Mouse (Mus musculus) forebrain, embryonic 13.5 days (tissue): ENCODE data around the gene Trir. TPM values are rescaled to one million over a fixed set of nuclear protein-coding genes. Genes with fewer than 3 reads are reported as not detected.

Source experiments
- ATAC-seq: fragments of 200-750 bp; cut with Nextera tagmentation; 2 replicates; pipeline ENCODE4 v1.8.0; 2017
- H3K27ac ChIP-seq: fragments of 300-500 bp; sonication (generic); 2 replicates; pipeline ENCODE4 v1.5.1; 2015; ENCODE audit warnings: inconsistent platforms, mild to moderate bottlenecking, moderate library complexity
- H3K27me3 ChIP-seq: fragments of 300-500 bp; sonication (generic); 2 replicates; pipeline ENCODE4 v1.6.1; 2015; ENCODE audit warnings: mild to moderate bottlenecking, inconsistent platforms
- H3K36me3 ChIP-seq: fragments of 300-500 bp; sonication (generic); 2 replicates; pipeline ENCODE4 v1.6.1; 2015; ENCODE audit warnings: mild to moderate bottlenecking, inconsistent platforms; ENCODE audit not compliant: poor library complexity, severe bottlenecking
- H3K4me1 ChIP-seq: fragments of 300-500 bp; sonication (generic); 2 replicates; pipeline ENCODE4 v1.6.1; 2015; ENCODE audit warnings: inconsistent platforms
- H3K4me2 ChIP-seq: fragments of 300-500 bp; sonication (generic); 2 replicates; pipeline ENCODE4 v1.6.1; 2015; ENCODE audit warnings: inconsistent platforms, mild to moderate bottlenecking, moderate library complexity
- H3K4me3 ChIP-seq: fragments of 300-500 bp; sonication (generic); 2 replicates; pipeline ENCODE4 v1.5.1; 2015; ENCODE audit warnings: mild to moderate bottlenecking, inconsistent platforms
- H3K9ac ChIP-seq: fragments of 300-500 bp; sonication (generic); 2 replicates; pipeline ENCODE4 v1.6.1; 2015; ENCODE audit warnings: mild to moderate bottlenecking, inconsistent platforms
- H3K9me3 ChIP-seq: fragments of 300-500 bp; sonication (generic); replicated peaks from 2 replicates; pipeline ENCODE4 v1.6.1; 2016; ENCODE audit warnings: inconsistent platforms
- WGBS: fragments of 180-500 bp; shearing (Covaris S2); methylation state at CpG from one replicate; pipeline ENCODE4 v1.1.7; 2015; 5-methylcytosine and 5-hydroxymethylcytosine counted together
- polyA plus RNA-seq: library from polyadenylated mRNA; unstranded; fragments of >200 nt; fragmentation: Nextera tagmentation; extraction: Ambion mirVana; gene quantifications from 2 replicates; pipeline ENCODE4 v1.2.1, GENCODE M21; 2015

The Trir gene
- polyA plus RNA-seq, 1 experiment from 2014 or later = 154 TPM

GRCm38 (mm10) chr8:85007686-85008085 is 18.9 kb upstream of the Trir start:
- Histone ChIP-seq H3K27me3 (peaks cover 39% of the 10 kb centered on the region), H3K4me2 (no peak overlapping the region), H3K27ac (no peak overlapping the region), H3K4me3 (no peak overlapping the region), H3K36me3 (peaks cover 3% of the 10 kb centered on the region; the same call in 1 of the 2 replicates), H3K9ac (no peak overlapping the region), H3K4me1 (no peaks in the 10 kb centered on the region), H3K9me3 (no peaks in the 10 kb centered on the region; the same call in 1 of the 2 replicates)
- ATAC-seq = no peak
- WGBS = 20% methylated on average over 25 of the region's 25 CpGs

- 17% methylated on average over 28 of the region's 28 CpGs for WGBS
- H3K27me3 ChIP-seq = peaks cover 61% of the 10 kb centered on the region
Measured at GRCm38 (mm10) chr8:85011242-85011641, 15.4 kb upstream of the Trir start.

GRCm38 (mm10) chr8:85013230-85013840 is 13.3 kb upstream of the Trir start:
- Histone ChIP-seq H3K4me2 (peak overlapping the region; percentile 72), H3K36me3 (peaks cover 11% of the 10 kb centered on the region), H3K9ac (peak overlapping the region; percentile 62), H3K9me3 (no peaks in the 10 kb centered on the region; the same call in 1 of the 2 replicates), H3K27ac (no peak overlapping the region), H3K4me3 (peak overlapping the region; percentile 36), H3K27me3 (peaks cover 53% of the 10 kb centered on the region), H3K4me1 (no peaks in the 10 kb centered on the region)
- peak; percentile 81 for ATAC-seq
- WGBS = 6% methylated on average over 26 of the region's 26 CpGs

More at GRCm38 (mm10) chr8:85011242-85011641, 15.4 kb upstream of the Trir start:
- Histone ChIP-seq H3K4me3 (no peak overlapping the region), H3K36me3 (no peaks in the 10 kb centered on the region), H3K4me2 (no peak overlapping the region), H3K9ac (no peak overlapping the region), H3K9me3 (no peaks in the 10 kb centered on the region; the same call in 1 of the 2 replicates), H3K4me1 (no peaks in the 10 kb centered on the region), H3K27ac (no peak overlapping the region)
- no peak for ATAC-seq

GRCm38 (mm10) chr8:85014431-85014830 is 12.2 kb upstream of the Trir start, which contains the start of gene Best2:
Best2 (minus strand) TSS chr8:85014531.
- Histone ChIP-seq H3K27me3 (peaks cover 43% of the 10 kb centered on the region), H3K4me1 (no peaks in the 10 kb centered on the region), H3K9ac (peak within 1 kb of the TSS; percentile 62), H3K4me2 (peak within 1 kb of the TSS; percentile 72), H3K27ac (no peak within 1 kb of the TSS), H3K4me3 (peak within 1 kb of the TSS; percentile 36), H3K36me3 (peaks cover 22% of the 10 kb centered on the region), H3K9me3 (no peaks in the 10 kb centered on the region; the same call in 1 of the 2 replicates)
- no peak for ATAC-seq
- 93% methylated on average over 1 of the region's 2 CpGs for WGBS

- Histone ChIP-seq H3K4me2 (no peak overlapping the region), H3K4me1 (no peaks in the 10 kb centered on the region), H3K27me3 (peaks cover 27% of the 10 kb centered on the region), H3K27ac (no peak overlapping the region), H3K9ac (no peak overlapping the region), H3K36me3 (peaks cover 45% of the 10 kb centered on the region), H3K9me3 (no peaks in the 10 kb centered on the region), H3K4me3 (no peak overlapping the region)
- 68% methylated on average over 10 of the region's 10 CpGs for WGBS
- ATAC-seq = no peak
Measured at GRCm38 (mm10) chr8:85016724-85017123, 9.9 kb upstream of the Trir start.

- no peak overlapping the region for H3K4me3 ChIP-seq
- no peak overlapping the region for H3K4me2 ChIP-seq
- peaks cover 50% of the 10 kb centered on the region for H3K36me3 ChIP-seq
- no peaks in the 10 kb centered on the region for H3K9me3 ChIP-seq
- ATAC-seq = no peak
- H3K27me3 ChIP-seq = peaks cover 25% of the 10 kb centered on the region
- no peaks in the 10 kb centered on the region for H3K4me1 ChIP-seq
- H3K9ac ChIP-seq = no peak overlapping the region
- H3K27ac ChIP-seq = no peak overlapping the region
- WGBS = 17% methylated on average over 5 of the region's 5 CpGs
Measured at GRCm38 (mm10) chr8:85017209-85017608, 9.4 kb upstream of the Trir start.

- WGBS = 91% methylated on average over 3 of the region's 3 CpGs
- H3K36me3 ChIP-seq = peaks cover 70% of the 10 kb centered on the region
- no peaks in the 10 kb centered on the region for H3K27me3 ChIP-seq
- no peaks in the 10 kb centered on the region for H3K9me3 ChIP-seq
- H3K4me3 ChIP-seq = no peak overlapping the region
- H3K27ac ChIP-seq = no peak overlapping the region
- no peak overlapping the region for H3K9ac ChIP-seq
- no peak for ATAC-seq
- H3K4me1 ChIP-seq = peaks cover 23% of the 10 kb centered on the region
- no peak overlapping the region for H3K4me2 ChIP-seq
Measured at GRCm38 (mm10) chr8:85021514-85022055, 5.0 kb upstream of the Trir start.

- Histone ChIP-seq H3K4me2 (peak overlapping the region; percentile 94), H3K9me3 (no peaks in the 10 kb centered on the region), H3K36me3 (peaks cover 54% of the 10 kb centered on the region), H3K9ac (no peak overlapping the region; the same call in 1 of the 2 replicates), H3K4me3 (peak overlapping the region; percentile 93), H3K4me1 (peaks cover 36% of the 10 kb centered on the region), H3K27ac (no peak overlapping the region), H3K27me3 (no peaks in the 10 kb centered on the region)
- ATAC-seq = no peak
- 96% methylated on average over 3 of the region's 3 CpGs for WGBS
Measured at GRCm38 (mm10) chr8:85023846-85024245, 2.8 kb upstream of the Trir start.

GRCm38 (mm10) chr8:85025098-85025932 is 1.3 kb upstream of the Trir start, which contains the start of gene Asna1:
Asna1 (minus strand) TSS chr8:85025281.
- peak; percentile 93 for ATAC-seq
- Histone ChIP-seq H3K27ac (peak within 1 kb of the TSS; percentile 92), H3K4me2 (peak within 1 kb of the TSS; percentile 94), H3K9me3 (no peaks in the 10 kb centered on the region), H3K27me3 (no peaks in the 10 kb centered on the region), H3K4me1 (peaks cover 40% of the 10 kb centered on the region), H3K9ac (peak within 1 kb of the TSS; percentile 77), H3K4me3 (peak within 1 kb of the TSS; percentile 93), H3K36me3 (peaks cover 52% of the 10 kb centered on the region)
- WGBS = 6% methylated on average over 30 of the region's 30 CpGs

GRCm38 (mm10) chr8:85027516-85027855 is 863 bp downstream of the Trir start:
- Histone ChIP-seq H3K9me3 (no peaks in the 10 kb centered on the region), H3K36me3 (peaks cover 51% of the 10 kb centered on the region), H3K4me3 (peak overlapping the region; percentile 99), H3K9ac (peak overlapping the region; percentile 100), H3K4me1 (peaks cover 40% of the 10 kb centered on the region), H3K4me2 (peak overlapping the region; percentile 94), H3K27ac (peak overlapping the region; percentile 92), H3K27me3 (no peaks in the 10 kb centered on the region)
- ATAC-seq = no peak
- 2% methylated on average over 13 of the region's 13 CpGs for WGBS

- Histone ChIP-seq H3K9ac (peak overlapping the region; percentile 100), H3K9me3 (no peaks in the 10 kb centered on the region), H3K4me1 (peaks cover 40% of the 10 kb centered on the region), H3K36me3 (peaks cover 51% of the 10 kb centered on the region), H3K4me3 (peak overlapping the region; percentile 99), H3K27me3 (no peaks in the 10 kb centered on the region), H3K27ac (no peak overlapping the region), H3K4me2 (peak overlapping the region; percentile 94)
- WGBS = 24% methylated on average over 2 of the region's 2 CpGs
- no peak for ATAC-seq
Measured at GRCm38 (mm10) chr8:85027922-85028321, 1.3 kb downstream of the Trir start.

GRCm38 (mm10) chr8:85029271-85029670 is 2.6 kb downstream of the Trir start:
- H3K27ac ChIP-seq = no peak overlapping the region
- H3K4me3 ChIP-seq = 0 out of 2 replicates have a peak overlapping the region, but pooled peaks have one; percentile 99

More at GRCm38 (mm10) chr8:85029271-85029670, 2.6 kb downstream of the Trir start:
- Histone ChIP-seq H3K36me3 (peaks cover 48% of the 10 kb centered on the region), H3K4me2 (peak overlapping the region; percentile 94), H3K4me1 (peaks cover 32% of the 10 kb centered on the region), H3K9me3 (no peaks in the 10 kb centered on the region), H3K27me3 (no peaks in the 10 kb centered on the region), H3K9ac (peak overlapping the region; percentile 100)
- WGBS = 91% methylated on average over 14 of the region's 14 CpGs
- no peak for ATAC-seq
